Mouse (Mus musculus) kidney, postnatal 4 days (tissue): Measurements from ENCODE around the gene Fam149a.
"Not testable (repeated sequence)": the region's sequence is repeated elsewhere in the genome, so short reads cannot be mapped to it uniquely, and the experiment has no call there.

Experiments used
- DNase-seq, 2 experiments: peaks; one replicate each; pipeline ENCODE4 v3.0.0; 2021; ENCODE audit warnings: mixed read lengths in 2 of 2

Fam149a gene

DNA sequence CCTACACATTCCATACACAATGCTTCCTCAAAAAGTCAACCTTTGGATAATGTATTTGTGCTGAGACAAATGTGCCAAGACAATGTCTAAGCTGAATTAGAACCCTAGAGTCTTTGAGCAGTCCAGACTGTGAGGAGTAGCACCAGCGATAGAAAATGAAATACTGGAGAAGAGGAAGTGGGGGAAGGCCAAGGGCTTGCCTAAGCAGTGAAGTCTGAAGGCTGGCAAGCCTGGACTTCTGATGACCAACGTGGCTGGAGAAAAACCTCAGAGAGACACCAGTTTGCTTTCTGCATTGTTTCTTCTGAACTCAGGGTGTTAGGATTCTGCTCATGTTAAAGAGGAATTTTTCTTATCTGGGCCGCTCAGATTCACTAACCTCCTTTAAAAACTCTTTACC lies 51.2 kb downstream of the Fam149a start:
- DNase-seq: no peak

DNA sequence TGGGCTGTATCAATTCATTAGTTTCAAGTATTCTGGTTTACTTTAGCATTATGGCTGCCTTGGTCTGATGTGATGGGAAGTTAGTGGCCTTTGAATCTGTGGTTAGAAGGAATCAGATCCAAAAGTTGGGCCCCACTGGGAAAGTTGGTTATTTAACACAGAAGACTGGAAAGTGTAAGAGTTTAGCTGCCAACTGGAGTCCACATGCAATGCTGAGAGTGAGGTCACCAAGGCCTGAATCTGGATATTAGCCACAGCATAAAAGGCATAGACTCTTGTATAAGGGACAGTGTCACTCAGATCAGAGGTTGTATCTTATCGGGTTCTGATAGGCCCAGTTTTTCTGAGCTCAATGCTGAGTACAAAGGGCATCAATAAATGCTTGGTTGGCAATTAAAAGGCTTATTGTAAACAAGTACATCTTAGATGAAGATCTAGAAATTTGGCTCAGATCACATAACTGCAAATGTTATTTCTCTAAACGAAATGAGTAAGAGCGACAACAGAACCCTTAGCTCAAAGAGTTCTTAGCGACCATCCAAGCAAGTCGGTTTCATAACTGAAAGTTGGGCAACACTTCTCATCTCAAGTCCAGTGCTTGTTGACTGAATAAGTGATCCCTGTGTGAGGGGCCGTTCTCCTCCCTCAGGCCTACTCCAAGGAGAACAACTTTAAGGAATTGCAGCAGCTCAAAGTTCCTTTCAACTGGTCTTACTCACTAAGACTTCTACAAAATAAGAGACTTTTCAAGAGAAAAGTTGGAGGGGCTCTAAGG lies 52.7 kb downstream of the Fam149a start:
- no peak for DNase-seq

GRCm38 (mm10) chr8:45327076-45327475 lies 55.0 kb downstream of the Fam149a start:
- not testable (repeated sequence) for DNase-seq

GRCm38 (mm10) chr8:45324151-45324550 lies 57.9 kb downstream of the Fam149a start:
- DNase-seq: no peak

- DNase-seq: no peak
Observed at GRCm38 (mm10) chr8:45321365-45321764, 60.7 kb downstream of the Fam149a start.

GRCm38 (mm10) chr8:45320930-45321329 lies 61.2 kb downstream of the Fam149a start:
- no peak for DNase-seq

DNA sequence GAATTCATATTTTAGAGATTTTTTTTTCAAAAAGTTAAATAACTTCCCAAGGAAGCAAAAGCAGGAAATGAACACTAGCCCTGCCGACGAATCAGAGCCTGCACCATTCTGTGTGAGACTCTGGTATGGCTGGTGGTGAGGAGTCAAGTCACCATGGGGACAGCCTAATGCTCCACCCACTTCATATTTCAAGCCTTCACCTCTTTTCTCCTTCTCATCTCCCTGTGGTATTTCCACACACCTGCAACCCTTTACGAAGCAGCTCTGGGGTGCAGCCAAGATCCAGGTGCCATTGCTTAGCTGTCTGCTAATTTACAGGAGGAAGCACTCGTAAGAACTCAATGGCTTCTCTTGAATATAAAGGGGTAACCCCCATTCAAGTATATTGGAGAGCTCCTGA lies 71.1 kb downstream of the Fam149a start:
- DNase-seq: no peak

DNA sequence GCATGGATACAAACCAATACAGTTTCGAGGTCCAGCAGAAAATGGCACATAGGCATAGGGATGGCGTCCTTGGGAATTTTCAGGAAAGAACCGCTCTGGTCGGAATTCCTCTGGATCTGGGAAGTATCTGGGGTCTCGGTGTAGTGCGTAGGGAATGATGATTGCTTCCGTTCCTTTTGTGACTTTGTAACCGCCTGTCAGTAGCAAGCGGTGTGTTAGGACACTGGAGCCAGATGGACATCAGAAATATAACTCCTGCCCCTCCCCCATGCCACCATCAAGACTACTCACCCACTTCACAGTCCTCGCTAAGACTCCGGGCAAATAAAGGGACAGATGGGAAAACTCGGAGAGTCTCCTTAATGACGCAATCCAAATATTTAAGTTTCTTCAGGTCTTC lies 73.7 kb downstream of the Fam149a start, which contains the start of gene Gm45753:
Gene Gm45753, minus strand, starts transcription at position 101 of the 400 bp plus-strand sequence.
- DNase-seq: no peak

GRCm38 (mm10) chr8:45305479-45305878 lies 76.6 kb downstream of the Fam149a start:
- DNase-seq: no peak

DNA sequence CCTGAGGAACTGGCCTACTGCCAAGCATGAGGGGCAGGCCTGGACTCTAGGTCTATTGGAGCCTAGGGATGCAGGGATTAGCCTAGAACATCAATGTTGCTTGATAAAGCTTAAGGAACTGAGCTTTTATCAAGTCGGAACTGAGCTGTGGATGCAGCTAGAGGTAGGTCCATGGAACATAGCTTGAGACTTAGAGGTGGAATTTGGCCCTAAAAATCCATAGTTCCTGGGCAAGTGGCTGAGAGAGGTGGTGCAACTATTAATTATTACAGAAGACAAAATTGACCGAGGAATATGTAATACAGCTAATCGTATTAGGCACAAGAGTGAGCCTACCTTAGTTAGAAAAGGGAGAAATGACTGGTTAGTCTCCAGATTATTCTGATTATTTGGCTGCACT lies 77.7 kb downstream of the Fam149a start:
- DNase-seq: no peak

DNA sequence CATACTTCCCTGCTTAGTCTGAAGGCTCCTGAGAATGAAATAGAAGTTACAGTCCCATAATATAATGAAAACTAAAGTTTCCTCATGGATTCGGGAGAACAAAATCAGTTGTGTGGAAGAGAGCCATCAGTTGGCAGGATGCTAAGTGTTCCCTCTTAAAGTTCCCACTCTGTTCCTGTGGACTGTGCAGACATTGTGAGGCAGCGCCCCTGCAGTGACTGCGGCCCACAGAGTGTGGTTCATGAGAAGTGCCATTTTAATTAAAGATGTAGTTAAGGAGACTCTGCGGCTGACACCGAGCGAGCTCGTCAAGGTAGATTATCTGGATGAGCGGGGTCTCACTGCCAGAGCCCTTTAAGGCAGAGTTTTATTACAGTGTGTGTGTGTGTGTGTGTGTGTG lies 79.7 kb downstream of the Fam149a start:
- no peak for DNase-seq

DNA sequence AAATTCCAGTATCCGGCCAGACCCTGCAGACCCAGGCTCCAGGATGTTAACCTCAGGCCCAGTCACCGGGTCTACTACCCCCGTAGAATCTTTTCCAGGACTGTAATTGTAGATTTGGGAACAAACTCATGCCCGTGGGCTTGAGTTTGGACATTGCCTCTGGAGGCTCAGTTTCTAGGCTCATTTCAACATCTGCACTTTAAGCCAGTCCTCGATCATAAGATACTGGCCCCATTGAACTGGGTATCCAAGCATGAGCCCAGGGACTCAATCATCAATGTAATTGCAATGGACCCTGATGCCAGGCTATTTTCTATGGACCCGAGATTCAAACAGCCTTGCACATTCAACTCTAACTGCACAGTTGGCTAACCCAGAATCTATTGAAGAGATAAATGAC lies 86.8 kb downstream of the Fam149a start:
- DNase-seq: no peak

DNA sequence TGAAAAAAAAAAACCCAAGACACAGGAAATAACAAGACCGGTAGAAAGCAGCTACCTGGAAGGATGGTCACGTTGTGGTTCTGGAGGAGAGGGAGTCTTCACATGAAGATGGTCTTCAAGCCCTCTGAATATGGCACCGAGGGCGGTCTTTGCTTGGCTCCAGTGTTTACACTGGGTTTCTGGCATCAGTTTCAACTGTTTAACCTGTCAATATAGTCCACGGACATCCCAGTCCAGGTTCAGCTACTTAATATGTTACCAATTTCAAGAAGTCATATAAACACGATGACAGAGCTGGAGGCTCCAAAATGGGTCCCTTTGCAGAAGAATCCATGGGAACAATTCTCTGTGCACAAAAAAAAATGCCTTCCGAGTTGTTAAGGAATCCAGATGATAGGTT lies 87.4 kb downstream of the Fam149a start, which contains the start of gene Klkb1:
Gene Klkb1, minus strand, starts transcription at position 173 of the 400 bp plus-strand sequence.
- no peak for DNase-seq

DNA sequence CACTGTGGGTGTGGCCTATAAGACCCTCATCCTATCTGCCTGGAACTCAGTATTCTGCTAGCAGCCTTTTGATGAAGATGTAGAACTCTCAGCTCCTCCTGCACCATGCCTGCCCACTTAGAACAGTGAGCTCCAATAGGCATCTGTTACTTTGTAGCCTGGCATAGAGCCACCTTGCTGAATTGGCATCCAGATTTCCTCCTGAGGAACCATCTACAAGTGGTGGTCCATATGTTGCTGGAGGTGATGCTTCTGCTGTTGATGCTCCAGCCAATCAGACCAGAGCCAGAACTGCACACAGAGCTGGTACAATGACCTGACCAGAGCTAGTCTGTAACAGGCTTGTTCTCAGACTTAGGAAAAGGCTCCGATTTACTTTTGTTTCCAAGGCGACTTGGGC lies 90.3 kb downstream of the Fam149a start:
- no peak for DNase-seq
